Mouse (Mus musculus) kidney, adult 2 months (tissue): ENCODE results near the gene Tmem198b.

Source experiments
- CTCF ChIP-seq: fragments of 200-500 bp; conservative IDR thresholded peaks from 2 replicates; pipeline ENCODE4 v1.5.1; 2011; ENCODE audit warnings: low read depth, mild to moderate bottlenecking, control low read depth, low read length, moderate library complexity, mixed read lengths; ENCODE audit not compliant: insufficient read depth, insufficient read length
- POLR2A ChIP-seq: fragments of 200-500 bp; IDR thresholded peaks from one replicate; pipeline ENCODE4 v1.6.1; 2011; ENCODE audit warnings: low read depth, low read length, control low read depth

- no peak for TF ChIP-seq POLR2A
- no peak for TF ChIP-seq CTCF
Observed at GRCm38 (mm10) chr10:128790398-128791124, 13.6 kb downstream of the Tmem198b start, which contains the start of gene Mmp19.
